Mouse (Mus musculus) 3T3-L1 (cell line): ENCODE measurements around the gene Rasa2.
A peak's percentile ranks its signal among the peaks of the same experiment; 100 is the strongest.

Source experiments
- DNase-seq: peaks from one replicate; pipeline ENCODE4 v3.0.0-alpha.2; 2015; ENCODE audit warnings: low read depth, low spot score

The Rasa2 gene

GRCm38 (mm10) chr9:96639451-96639850 is 8.0 kb upstream of the Rasa2 start:
- DNase-seq: no peak

- DNase-seq: no peak
These were observed 7.1 kb upstream of the Rasa2 start for GRCm38 (mm10) chr9:96638508-96638907.

DNA sequence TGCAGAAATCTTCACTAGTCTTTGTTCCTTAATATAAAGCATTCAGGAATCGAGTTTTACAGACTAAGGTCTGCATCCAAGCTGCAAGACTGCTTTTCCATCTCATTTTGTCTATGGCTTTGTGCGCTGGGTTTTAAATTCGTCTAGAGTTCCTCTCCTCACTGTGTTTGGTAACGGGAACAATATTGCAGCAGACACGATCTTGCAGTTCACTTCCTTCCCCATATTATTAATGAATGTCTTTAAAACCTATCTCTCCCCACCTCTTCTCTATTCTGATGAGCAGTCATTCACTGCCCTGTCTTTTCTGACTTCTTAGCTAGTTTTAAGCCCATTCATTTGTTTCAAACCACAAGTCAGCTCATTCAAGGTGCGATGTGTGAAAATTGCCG is 5.7 kb upstream of the Rasa2 start:
- no peak for DNase-seq

DNA sequence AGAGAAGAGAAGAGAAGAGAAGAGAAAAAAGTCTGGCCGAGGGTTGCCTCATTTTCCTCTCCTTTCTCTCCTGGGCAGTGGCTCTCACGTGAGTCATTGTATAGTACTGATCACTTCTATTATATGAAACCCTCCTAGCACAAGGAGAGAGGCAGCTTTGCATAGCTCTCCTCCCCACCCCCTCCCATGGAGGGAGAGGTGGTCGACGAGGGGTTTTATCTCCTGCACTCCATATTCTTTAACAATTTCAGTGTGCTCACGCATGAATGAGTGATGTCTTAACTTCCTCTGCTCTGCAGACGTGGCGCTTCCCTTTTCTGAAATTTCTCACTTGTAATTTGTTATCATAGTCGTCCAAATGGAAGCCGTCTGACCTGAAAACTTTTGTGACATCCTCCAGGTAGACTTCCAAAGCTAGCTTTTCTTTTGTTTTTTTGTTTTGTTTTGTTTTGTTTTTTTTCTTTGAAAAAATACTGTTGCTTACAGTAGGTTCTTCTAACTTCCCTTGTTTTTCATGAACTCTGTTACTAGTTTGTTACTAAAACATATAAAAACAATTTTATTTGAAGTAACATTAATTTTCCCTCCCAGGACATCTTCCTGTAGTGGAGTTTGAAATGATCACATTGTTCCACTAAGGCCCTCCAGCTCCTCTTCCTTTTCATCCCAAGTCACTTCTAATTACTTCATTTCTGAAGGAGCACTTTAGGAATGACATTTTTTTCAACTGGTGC is 5.2 kb upstream of the Rasa2 start:
- no peak for DNase-seq

DNA sequence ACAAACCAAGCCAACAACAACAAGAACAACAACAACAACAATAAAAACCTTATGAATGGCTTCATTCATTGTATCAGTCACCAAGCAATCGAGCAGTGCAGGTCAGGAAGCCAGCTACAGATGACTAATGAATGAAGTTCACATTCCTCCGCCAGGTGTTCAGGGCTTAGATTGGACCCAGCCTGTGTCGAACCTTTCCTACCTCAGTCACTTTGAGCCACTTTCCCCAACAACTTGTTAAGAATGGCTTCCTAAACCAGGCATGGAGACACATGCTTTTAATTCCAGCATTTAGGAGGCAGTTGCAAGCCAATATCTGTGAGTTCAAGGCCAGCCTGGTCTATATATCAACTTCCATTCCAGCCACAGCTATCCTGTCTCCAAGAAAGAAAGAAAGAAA is 4.5 kb upstream of the Rasa2 start:
- no peak for DNase-seq

GRCm38 (mm10) chr9:96635176-96635575 is 3.8 kb upstream of the Rasa2 start:
- no peak for DNase-seq

DNA sequence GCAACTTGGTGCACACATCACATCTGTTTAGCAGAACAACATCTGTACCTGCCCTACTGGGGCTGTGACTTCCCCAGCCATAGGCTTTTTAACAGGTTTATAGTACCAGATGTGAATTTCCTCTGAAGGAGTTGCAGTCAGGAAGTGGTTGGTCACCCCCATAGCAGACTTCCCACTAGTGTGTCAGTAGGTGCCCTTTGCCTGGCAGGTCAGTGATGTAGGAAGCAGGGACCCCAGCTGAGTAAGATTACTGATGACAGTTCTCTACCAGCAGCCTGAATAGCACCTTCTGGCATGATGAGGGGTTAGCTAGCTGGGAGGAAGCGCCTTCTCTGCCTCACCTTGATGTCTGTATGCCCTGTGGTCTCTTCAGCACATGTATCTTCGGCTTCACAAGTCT is 2.4 kb upstream of the Rasa2 start:
- DNase-seq: no peak

GRCm38 (mm10) chr9:96632756-96633155 is 1.3 kb upstream of the Rasa2 start:
- DNase-seq: no peak

- no peak for DNase-seq
These were observed 765 bp upstream of the Rasa2 start for GRCm38 (mm10) chr9:96632073-96632690.

GRCm38 (mm10) chr9:96630571-96631388 is 637 bp downstream of the Rasa2 start:
- DNase-seq: peak; percentile 30

DNA sequence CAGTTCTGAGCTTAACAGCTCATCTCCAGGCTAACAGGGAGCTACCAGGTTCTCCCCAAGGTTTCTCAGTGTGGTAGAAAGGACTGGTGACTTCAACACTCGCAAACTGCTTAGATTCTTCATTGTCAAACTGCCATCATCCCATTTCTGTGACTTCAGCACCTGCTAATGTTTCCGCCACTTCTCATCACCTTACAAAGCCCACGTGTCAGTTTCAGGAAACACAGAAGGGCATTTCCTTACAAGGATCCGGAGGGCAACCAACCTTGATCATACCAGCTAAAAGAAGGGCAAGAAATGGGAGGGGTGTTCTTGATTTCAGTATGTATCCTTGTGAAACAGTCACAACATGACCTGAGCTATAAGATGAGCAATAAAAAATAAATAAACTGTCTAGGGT is 2.3 kb downstream of the Rasa2 start:
- no peak for DNase-seq

DNA sequence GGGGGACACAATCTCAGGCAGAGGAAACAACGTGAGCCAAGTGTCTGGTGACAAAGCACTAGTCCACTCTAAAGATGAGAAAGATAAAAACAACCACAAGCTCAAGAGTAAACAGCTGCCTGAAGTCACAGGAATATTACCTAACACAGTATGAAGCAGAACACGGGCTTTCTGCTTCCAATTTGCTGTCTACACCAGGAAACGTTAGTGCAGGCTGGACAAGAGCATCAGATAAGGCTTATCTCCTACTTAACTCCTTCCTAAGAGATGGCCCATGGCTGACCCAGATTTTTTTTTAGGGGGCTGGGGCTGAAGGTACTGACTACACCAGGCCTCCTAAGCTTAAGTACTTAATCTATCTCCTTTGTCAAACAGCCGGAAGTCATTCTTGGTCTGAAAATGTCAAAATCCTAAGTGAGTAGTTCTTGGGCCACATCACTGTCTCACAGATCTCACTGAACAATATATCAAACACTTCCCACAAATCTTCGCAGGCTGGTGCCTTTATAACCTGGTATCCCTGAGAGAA is 3.8 kb downstream of the Rasa2 start:
- no peak for DNase-seq

GRCm38 (mm10) chr9:96627042-96627441 is 4.4 kb downstream of the Rasa2 start:
- no peak for DNase-seq

- DNase-seq: no peak
These were observed 12.8 kb downstream of the Rasa2 start for GRCm38 (mm10) chr9:96618448-96619176.

DNA sequence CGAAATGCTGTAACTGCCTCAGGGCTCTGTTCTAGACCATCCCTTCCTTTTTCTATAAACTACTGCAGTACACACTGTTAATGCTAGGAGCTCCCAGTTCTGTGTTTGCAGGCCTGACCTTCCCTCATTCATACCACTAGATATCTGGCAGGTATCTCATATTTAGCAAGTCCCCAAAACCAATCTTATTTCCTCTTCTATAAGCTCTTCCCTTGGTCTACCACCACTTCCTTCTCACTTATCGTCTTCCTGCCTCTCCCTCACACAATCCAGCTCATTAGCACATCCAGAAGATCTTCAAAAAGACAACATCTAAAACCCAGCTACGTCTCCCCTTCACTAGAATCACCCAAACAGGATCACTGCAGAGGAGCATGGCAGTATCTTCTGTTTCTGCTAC is 19.1 kb downstream of the Rasa2 start:
- DNase-seq: no peak

- no peak for DNase-seq
These were observed 19.6 kb downstream of the Rasa2 start for GRCm38 (mm10) chr9:96611693-96612293.

GRCm38 (mm10) chr9:96610813-96611212 is 20.6 kb downstream of the Rasa2 start:
- no peak for DNase-seq

DNA sequence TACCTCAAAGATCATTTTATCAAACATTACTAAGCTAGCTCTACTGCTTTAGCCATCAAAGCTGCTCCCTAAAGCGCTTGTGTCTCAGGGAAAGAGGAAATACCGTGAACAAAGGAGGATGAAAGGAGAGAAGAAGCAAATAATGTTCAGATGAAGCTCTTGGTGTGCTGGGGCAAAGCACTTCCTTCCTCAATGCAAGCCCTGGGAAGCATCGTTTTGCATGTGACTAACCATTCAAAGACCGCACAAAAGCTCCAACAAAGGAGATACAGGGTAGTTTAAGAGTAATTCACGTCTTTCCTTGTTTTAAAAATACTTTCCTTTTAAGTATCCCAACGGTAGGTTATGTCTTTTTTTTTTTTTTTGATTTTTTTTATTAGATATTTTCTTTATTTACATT is 28.0 kb downstream of the Rasa2 start:
- no peak for DNase-seq

- DNase-seq: peak; percentile 16
These were observed 33.5 kb downstream of the Rasa2 start for GRCm38 (mm10) chr9:96597899-96598298.

- no peak for DNase-seq
These were observed 38.5 kb downstream of the Rasa2 start for GRCm38 (mm10) chr9:96592670-96593600.
